Mouse (Mus musculus) CH12.LX (cell line): ENCODE measurements around the gene Sox12. TPM values are rescaled to one million over a fixed set of nuclear protein-coding genes. Genes with fewer than 3 reads are reported as not detected.
A peak's percentile ranks its signal among the peaks of the same experiment; 100 is the strongest.

Source experiments
- DNase-seq: peaks from one replicate; pipeline ENCODE4 v3.0.0-alpha.2; 2013; ENCODE audit errors: extremely low read depth
- H3K27ac ChIP-seq: 2 replicates; pipeline ENCODE4 v1.5.1; 2012; ENCODE audit warnings: low read depth, mild to moderate bottlenecking, control low read depth, moderate library complexity; ENCODE audit not compliant: insufficient read depth
- H3K27me3 ChIP-seq: replicated peaks from 2 replicates; pipeline ENCODE3; 2012; ENCODE audit warnings: inconsistent platforms
- H3K36me3 ChIP-seq, 2 experiments: replicated peaks in 1 of 2; 2 replicates each; pipeline versions ENCODE3 to v1.6.1; 2012; ENCODE audit warnings: inconsistent platforms in 1 of 2, low read length in 1 of 2, mild to moderate bottlenecking in 1 of 2, mixed read lengths in 1 of 2, moderate library complexity in 1 of 2; ENCODE audit not compliant: control insufficient read depth in 1 of 2, insufficient read depth in 1 of 2
- H3K4me1 ChIP-seq, 2 experiments: 2 replicates each; pipeline ENCODE4 v1.6.1; 2012; ENCODE audit warnings: inconsistent platforms in 1 of 2, moderate library complexity in 1 of 2; ENCODE audit not compliant: insufficient read depth in 2 of 2, control insufficient read depth in 1 of 2
- H3K4me2 ChIP-seq: 2 replicates; pipeline ENCODE4 v1.6.1; 2012; ENCODE audit warnings: low read depth, mild to moderate bottlenecking, control low read depth; ENCODE audit not compliant: poor library complexity, insufficient read depth, severe bottlenecking
- H3K4me3 ChIP-seq, 3 experiments: fragments of 150-350 bp in 1 of 3; sonication (generic) in 1 of 3; replicated peaks in 1 of 3; 2 replicates each; pipeline versions ENCODE3 to v1.5.1; 2011 to 2012; ENCODE audit warnings: low read depth in 2 of 3, low read length in 2 of 3, mild to moderate bottlenecking in 2 of 3, moderate library complexity in 2 of 3, control low read depth in 1 of 3, improper control_type of control experiment in 1 of 3, inconsistent platforms in 1 of 3, mixed read lengths in 1 of 3; ENCODE audit not compliant: poor library complexity in 1 of 3
- H3K79me2 ChIP-seq: replicated peaks from 2 replicates; pipeline ENCODE4 v1.6.1; 2012; ENCODE audit warnings: mild to moderate bottlenecking, moderate library complexity; ENCODE audit not compliant: control insufficient read depth, poor library complexity, insufficient read depth, severe bottlenecking; ENCODE audit errors: extremely low read depth
- H3K9ac ChIP-seq: 2 replicates; pipeline ENCODE4 v1.6.1; 2012; ENCODE audit warnings: low read depth, mild to moderate bottlenecking, control low read depth, moderate library complexity; ENCODE audit not compliant: insufficient read depth
- H3K9me3 ChIP-seq: replicated peaks from 2 replicates; pipeline ENCODE3; 2012; ENCODE audit warnings: low read length, inconsistent platforms, mixed read lengths
- BHLHE40 ChIP-seq: IDR thresholded peaks from 2 replicates; pipeline ENCODE4 v1.6.1; 2011; ENCODE audit warnings: mild to moderate bottlenecking, low read depth, low read length, improper control_type of control experiment
- CHD1 ChIP-seq: IDR thresholded peaks from 2 replicates; pipeline ENCODE4 v1.6.1; 2012; ENCODE audit warnings: low read depth, low read length, improper control_type of control experiment, inconsistent platforms
- CHD2 ChIP-seq: IDR thresholded peaks from 2 replicates; pipeline ENCODE4 v1.6.1; 2011; ENCODE audit warnings: low read length, improper control_type of control experiment
- ETS1 ChIP-seq: conservative IDR thresholded peaks from 2 replicates; pipeline ENCODE4 v1.6.1; 2012; ENCODE audit warnings: low read depth, mild to moderate bottlenecking, inconsistent platforms, low read length, improper control_type of control experiment, moderate library complexity
- GABPA ChIP-seq: IDR thresholded peaks from 2 replicates; pipeline ENCODE4 v1.6.1; 2012; ENCODE audit warnings: low read depth, low read length, improper control_type of control experiment, inconsistent platforms; ENCODE audit not compliant: insufficient replicate concordance
- HCFC1 ChIP-seq: IDR thresholded peaks from 2 replicates; pipeline ENCODE4 v1.6.1; 2012; ENCODE audit warnings: low read depth, mild to moderate bottlenecking, inconsistent platforms, low read length, improper control_type of control experiment
- IRF4 ChIP-seq: IDR thresholded peaks from 2 replicates; pipeline ENCODE4 v1.6.1; 2014; ENCODE audit warnings: low read depth, mild to moderate bottlenecking, inconsistent platforms, low read length, improper control_type of control experiment
- JUN ChIP-seq: IDR thresholded peaks from 2 replicates; pipeline ENCODE4 v1.6.1; 2011; ENCODE audit warnings: low read depth, mild to moderate bottlenecking, low read length, improper control_type of control experiment, moderate library complexity; ENCODE audit not compliant: insufficient read depth
- KAT2A ChIP-seq: IDR thresholded peaks from 2 replicates; pipeline ENCODE4 v1.6.1; 2012; ENCODE audit warnings: low read length, improper control_type of control experiment, inconsistent platforms; ENCODE audit not compliant: insufficient replicate concordance
- MAX ChIP-seq: IDR thresholded peaks from 2 replicates; pipeline ENCODE4 v1.6.1; 2011; ENCODE audit warnings: low read length, improper control_type of control experiment
- MAZ ChIP-seq: IDR thresholded peaks from 2 replicates; pipeline ENCODE4 v1.6.1; 2012; ENCODE audit warnings: low read depth, mild to moderate bottlenecking, inconsistent platforms, low read length, improper control_type of control experiment, moderate library complexity
- MXI1 ChIP-seq: IDR thresholded peaks from 2 replicates; pipeline ENCODE4 v1.6.1; 2011; ENCODE audit warnings: mild to moderate bottlenecking, low read depth, low read length, improper control_type of control experiment
- NELFE ChIP-seq: IDR thresholded peaks from 2 replicates; pipeline ENCODE4 v1.6.1; 2011; ENCODE audit warnings: low read depth, low read length, improper control_type of control experiment
- POLR2AphosphoS2 ChIP-seq: IDR thresholded peaks from 2 replicates; pipeline ENCODE4 v1.6.1; 2011; ENCODE audit warnings: low read depth, low read length, improper control_type of control experiment
- RAD21 ChIP-seq: IDR thresholded peaks from 2 replicates; pipeline ENCODE4 v1.6.1; 2011; ENCODE audit warnings: low read depth, mild to moderate bottlenecking, low read length, improper control_type of control experiment, moderate library complexity
- RCOR1 ChIP-seq: conservative IDR thresholded peaks from 2 replicates; pipeline ENCODE4 v1.6.1; 2012; ENCODE audit warnings: low read depth, mild to moderate bottlenecking, inconsistent platforms, low read length, improper control_type of control experiment
- UBTF ChIP-seq: IDR thresholded peaks from 2 replicates; pipeline ENCODE4 v1.6.1; 2012; ENCODE audit warnings: low read depth, mild to moderate bottlenecking, inconsistent platforms, low read length, improper control_type of control experiment, moderate library complexity
- ZC3H11A ChIP-seq: IDR thresholded peaks from 2 replicates; pipeline ENCODE4 v1.6.1; 2012; ENCODE audit warnings: low read depth, mild to moderate bottlenecking, inconsistent platforms, low read length, improper control_type of control experiment
- ZKSCAN1 ChIP-seq: IDR thresholded peaks from 2 replicates; pipeline ENCODE4 v1.6.1; 2012; ENCODE audit warnings: low read depth, inconsistent platforms, low read length, improper control_type of control experiment, borderline replicate concordance
- ZMIZ1 ChIP-seq: IDR thresholded peaks from 2 replicates; pipeline ENCODE4 v1.6.1; 2012; ENCODE audit warnings: low read depth, mild to moderate bottlenecking, inconsistent platforms, low read length, improper control_type of control experiment
- dilution Hi-C: fragments of 300-500 bp; cut with MboI; formaldehyde crosslinking; loops from 2 replicates; pipeline ENCODE4 v1.14.3; 2020; ENCODE audit warnings: low sequenced_read_pairs; ENCODE audit not compliant: extremely low pct_unique_long_range_greater_than_20kb, extremely low pct_ligation_motif_present
- in situ Hi-C: fragments of 300-500 bp; cut with MboI; formaldehyde crosslinking; loops from 3 replicates; pipeline ENCODE4 v1.14.3; 2019; ENCODE audit warnings: low sequenced_read_pairs, low pct_ligation_motif_present, low pct_unique_long_range_greater_than_20kb, mixed read lengths
- polyA plus RNA-seq: library from polyadenylated mRNA; unstranded; fragments of >175 nt; gene quantifications from 2 replicates; pipeline ENCODE4 v1.2.1, GENCODE M21; 2012; ENCODE audit warnings: low read depth; ENCODE audit not compliant: insufficient read length
- total RNA-seq, 2 experiments: library from RNA; depleted of rRNA; stranded (reverse); fragments of 300-350 nt in 1 of 2; fragments of >200 nt in 1 of 2; gene quantifications; 2 replicates each; pipeline ENCODE4 v1.2.3; 2012 to 2014

Gene Sox12
- total and polyA plus RNA-seq, 3 experiments = 0.09 TPM; not detected in 2

GRCm38 (mm10) chr2:152398691-152399090 is 828 bp upstream of the Sox12 start:
- Histone ChIP-seq H3K27ac (no peak overlapping the region), H3K4me3 (peak overlapping the region in 1 of 3 experiments; percentile 11), H3K4me2 (peak overlapping the region; percentile 55), H3K9ac (no peak overlapping the region), H3K4me1 (no peaks in the 10 kb centered on the region), H3K36me3 (no peaks in the 10 kb centered on the region), H3K9me3 (peaks cover 34% of the 10 kb centered on the region), H3K79me2 (no peaks in the 10 kb centered on the region), H3K27me3 (peaks cover 15% of the 10 kb centered on the region)
- dilution Hi-C loops (no loop called here), in situ Hi-C loops (no loop called here)
- DNase-seq = no peak
- TF ChIP-seq RAD21 (no peak), BHLHE40 (peak; percentile 50)

GRCm38 (mm10) chr2:152397004-152397589 is 766 bp downstream of the Sox12 start:
- no peak for DNase-seq
- H3K27ac ChIP-seq = no peak overlapping the region
- no peak for TF ChIP-seq CHD2
- TF ChIP-seq UBTF = no peak
- no peak for TF ChIP-seq MXI1
- no peak for TF ChIP-seq ZKSCAN1
- TF ChIP-seq ZMIZ1 = no peak
- H3K36me3 ChIP-seq = no peaks in the 10 kb centered on the region
- no peak overlapping the region for H3K9ac ChIP-seq
- no peaks in the 10 kb centered on the region for H3K4me1 ChIP-seq
- H3K4me3 ChIP-seq = no peak overlapping the region
- H3K9me3 ChIP-seq = peaks cover 34% of the 10 kb centered on the region
- no peaks in the 10 kb centered on the region for H3K79me2 ChIP-seq
- in situ Hi-C loops (no loop called here), dilution Hi-C loops (no loop called here)
- H3K27me3 ChIP-seq = peaks cover 20% of the 10 kb centered on the region
- H3K4me2 ChIP-seq = no peak overlapping the region

GRCm38 (mm10) chr2:152396110-152397003 is 1.5 kb downstream of the Sox12 start:
- dilution Hi-C loops (no loop called here), in situ Hi-C loops (no loop called here)
- Histone ChIP-seq H3K9ac (no peak overlapping the region), H3K36me3 (no peaks in the 10 kb centered on the region), H3K27ac (no peak overlapping the region), H3K27me3 (peaks cover 20% of the 10 kb centered on the region), H3K79me2 (no peaks in the 10 kb centered on the region), H3K4me1 (peaks cover 0 to 2% of the 10 kb centered on the region in 2 experiments; a peak in 1 of 4 replicates), H3K4me2 (no peak overlapping the region), H3K9me3 (peaks cover 34% of the 10 kb centered on the region), H3K4me3 (no peak overlapping the region)
- TF ChIP-seq MAX (no peak), IRF4 (no peak), POLR2AphosphoS2 (no peak), ZKSCAN1 (no peak), JUN (no peak), NELFE (no peak), GABPA (no peak), RCOR1 (no peak), MXI1 (no peak), ZC3H11A (no peak), CHD1 (no peak), HCFC1 (no peak), KAT2A (no peak), ETS1 (no peak), CHD2 (no peak), MAZ (no peak), ZMIZ1 (no peak)
- no peak for DNase-seq
